Mouse (Mus musculus) MN1 (cell line): ENCODE measurements at regions not wholly inside any gene's neighbourhood (a gene's known extent, or its start where the extent isn't known, plus 50 kb on each side); places are given as distances from the start of the nearest gene placed in this dataset.
A peak's percentile ranks its signal among the peaks of the same experiment; 100 is the strongest.

Experiments used
- DNase-seq: peaks from one replicate; pipeline ENCODE4 v3.0.0-alpha.2; 2016; ENCODE audit warnings: low spot score

DNA sequence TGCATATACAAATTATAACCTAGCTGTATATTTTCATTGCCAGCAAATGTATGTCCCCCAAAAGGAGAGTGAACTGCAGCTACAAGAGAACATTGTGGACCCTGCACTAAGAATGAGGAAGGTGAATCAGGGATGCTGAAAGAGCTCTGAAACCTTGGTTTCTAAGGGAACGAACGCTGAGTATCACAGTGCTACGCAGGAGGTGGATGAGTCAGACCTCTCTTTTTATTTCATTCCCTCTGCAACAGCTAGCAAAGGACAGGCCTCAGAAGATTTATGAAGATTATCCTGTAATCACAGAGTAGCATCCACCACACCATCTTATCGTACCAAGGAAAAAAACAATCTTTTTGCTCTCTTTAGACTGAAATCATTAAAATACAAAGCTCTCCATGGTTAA, 50.2 kb upstream of the Ube3a start:
- peak; percentile 17 for DNase-seq
